Mouse (Mus musculus): ENCODE measurements around the gene Cd53. TPM values are rescaled to one million over a fixed set of nuclear protein-coding genes. Genes with fewer than 3 reads are reported as not detected.

Cd53 gene
- total and polyA plus RNA-seq, 2 experiments from 2014 or later, result 6.5 to 7.8 TPM

DNA sequence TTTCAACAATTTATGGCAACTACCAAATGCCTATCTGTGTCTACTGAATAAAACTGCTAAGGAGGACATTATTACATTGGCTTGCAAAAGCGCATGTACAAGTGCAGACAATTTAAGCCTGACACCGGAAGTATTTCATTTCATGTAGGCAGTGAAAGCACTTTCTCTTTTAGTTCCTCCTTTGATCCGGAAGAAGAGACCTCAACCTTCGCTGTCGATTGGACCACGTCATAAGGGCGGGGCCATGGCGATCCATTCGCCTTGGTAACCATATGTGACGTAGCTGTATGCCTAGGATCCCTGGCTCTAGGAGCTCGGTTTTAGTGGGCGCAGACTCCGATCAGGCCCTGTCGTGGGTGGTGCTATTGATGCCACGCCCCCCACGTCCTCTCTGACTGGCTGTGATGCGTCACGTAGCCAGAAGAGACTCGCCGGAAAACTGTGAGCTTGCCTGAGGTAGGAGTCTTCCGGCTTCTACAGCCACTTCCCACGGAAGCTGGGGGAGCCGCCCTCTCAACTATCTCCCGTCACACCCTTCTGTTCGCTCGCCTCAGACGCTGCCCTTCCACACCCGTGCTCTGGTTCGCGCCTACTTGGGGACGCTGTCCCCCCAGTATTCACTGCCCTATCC is 68.4 kb downstream of the Cd53 start:
- no peak for TF ChIP-seq CTCF (IDR thresholded peaks at IDR 0.05)
- no peaks in the 10 kb centered on the region for H3K36me3 ChIP-seq (ENCODE audit: insufficient read depth, low read length)
- H3K4me2 ChIP-seq (ENCODE audit: low read depth, low read length, poor library complexity, severe bottlenecking), result peak overlapping the region; percentile 52
- peak overlapping the region; percentile 79 for H3K9ac ChIP-seq (replicated peaks; ENCODE audit: low read length, poor library complexity, severe bottlenecking)
- peak overlapping the region; percentile 55 for H3K4me3 ChIP-seq (ENCODE audit: low read depth, low read length)
- no peaks in the 10 kb centered on the region for H3K4me1 ChIP-seq (ENCODE audit: insufficient read depth, low read length)
- peak overlapping the region; percentile 98 for H3K27ac ChIP-seq (ENCODE audit: low read depth, low read length)
- 2% methylated on average over 31 of the region's 31 CpGs for WGBS
- H3K9me3 ChIP-seq (ENCODE audit: low read length), result peaks cover 12% of the 10 kb centered on the region; the same call in 1 of the 2 replicates
- peak; percentile 100 for ATAC-seq (ENCODE audit: low FRiP score)
- no peaks in the 10 kb centered on the region for H3K27me3 ChIP-seq (ENCODE audit: insufficient read depth, low read length)
- peak; percentile 100 for DNase-seq (ENCODE audit: low spot score)

Other genes starting within 250 kb of the Cd53 start
- gene Dram2, start 242.4 kb downstream of the Cd53 start, total RNA-seq (2014; rRNA removed), result 37.2 and 64.8 TPM in 2 replicates
- gene Dram2, start 242.4 kb downstream of the Cd53 start, polyA plus RNA-seq (2015; fragmentation: Nextera tagmentation; extraction: Ambion mirVana), result 64.6 and 67.3 TPM in 2 replicates
- 49.4 and 57.5 TPM in 2 replicates for gene Cept1, start 242.3 kb downstream of the Cd53 start, total RNA-seq (2014; rRNA removed)
- gene Cept1, start 242.3 kb downstream of the Cd53 start, polyA plus RNA-seq (2015; fragmentation: Nextera tagmentation; extraction: Ambion mirVana), result 36.6 and 43.0 TPM in 2 replicates
- 17.2 and 22.8 TPM in 2 replicates for gene Lrif1, start 105.2 kb downstream of the Cd53 start, total RNA-seq (2014; rRNA removed)
- gene Lrif1, start 105.2 kb downstream of the Cd53 start, polyA plus RNA-seq (2015; fragmentation: Nextera tagmentation; extraction: Ambion mirVana), result 17.0 and 18.1 TPM in 2 replicates
- gene Olfr266, start 36.1 kb upstream of the Cd53 start, total RNA-seq (2014; rRNA removed), result not detected in 2 replicates
- not detected in 2 replicates for gene Olfr266, start 36.1 kb upstream of the Cd53 start, polyA plus RNA-seq (2015; fragmentation: Nextera tagmentation; extraction: Ambion mirVana)
- 66.1 and 74.0 TPM in 2 replicates for gene Kcna3, start 246.0 kb upstream of the Cd53 start, total RNA-seq (2014; rRNA removed)
- 15.6 and 16.0 TPM in 2 replicates for gene Kcna3, start 246.0 kb upstream of the Cd53 start, polyA plus RNA-seq (2015; fragmentation: Nextera tagmentation; extraction: Ambion mirVana)